Mouse (Mus musculus): ENCODE data around the gene Ltb. TPM values are rescaled to one million over a fixed set of nuclear protein-coding genes. Genes with fewer than 3 reads are reported as not detected.

The Ltb gene
- polyA plus RNA-seq, 1 experiment from 2014 or later, result 1.0 TPM

DNA sequence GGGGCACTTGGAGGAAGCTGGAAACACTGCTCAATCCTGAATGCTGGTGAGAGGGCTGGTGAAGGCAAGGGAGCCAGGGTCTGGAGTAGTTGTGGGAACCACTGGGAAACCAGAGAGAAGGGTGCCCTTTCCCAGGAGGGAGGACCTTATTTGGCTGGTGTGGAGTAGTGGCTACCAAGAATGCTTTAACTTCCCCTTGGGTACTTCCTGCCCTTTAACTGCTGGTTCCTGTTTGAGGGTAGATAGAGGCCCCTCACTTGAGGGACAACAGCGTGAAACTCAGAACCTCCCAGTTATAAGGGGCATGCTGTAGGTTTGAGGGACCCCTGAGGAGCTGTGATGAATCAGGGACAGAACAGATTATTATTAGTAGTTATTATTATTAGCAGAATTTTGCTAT lies 5.1 kb upstream of the Ltb start:
- Histone ChIP-seq H3K4me3 (replicated peaks; ENCODE audit: low read depth, low read length) (no peak overlapping the region), H3K36me3 (ENCODE audit: insufficient read depth, low read length) (no peaks in the 10 kb centered on the region), H3K27ac (no peak overlapping the region), H3K27me3 (ENCODE audit: insufficient read depth, low read length) (no peaks in the 10 kb centered on the region), H3K9ac (ENCODE audit: low read depth, low read length) (no peak overlapping the region), H3K9me3 (replicated peaks; ENCODE audit: low read length) (no peaks in the 10 kb centered on the region), H3K4me2 (ENCODE audit: low read length) (no peak overlapping the region), H3K4me1 (replicated peaks; ENCODE audit: insufficient read depth, low read length) (no peaks in the 10 kb centered on the region)
- ATAC-seq (replicated peaks; ENCODE audit: low FRiP score, low read depth) (no peak), DNase-seq (ENCODE audit: low spot score) (no peak)
- TF ChIP-seq CTCF (IDR thresholded peaks at IDR 0.05; ENCODE audit: low read depth), result no peak
- 40% methylated on average over 1 of the region's 1 CpGs for WGBS

DNA sequence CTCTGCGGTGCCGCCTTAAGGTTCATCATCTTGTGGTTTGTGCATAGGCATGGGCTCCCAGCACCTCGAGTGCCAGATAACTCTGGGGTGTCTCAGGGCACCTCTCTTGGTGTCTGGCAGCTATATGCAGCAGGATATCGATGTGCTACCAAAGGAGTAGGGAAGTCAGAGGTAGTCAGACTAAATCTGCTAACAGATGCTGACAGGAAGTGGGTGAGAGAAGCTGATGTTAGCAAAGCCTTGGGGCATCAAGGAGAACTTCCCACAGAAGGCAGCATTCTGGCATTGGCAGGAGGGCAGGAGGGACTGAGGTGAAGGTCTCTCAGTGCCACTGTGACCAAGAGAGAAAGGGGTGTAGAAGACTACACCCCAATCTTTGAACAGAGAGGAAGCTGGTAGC lies 4.1 kb upstream of the Ltb start:
- DNase-seq (ENCODE audit: low spot score) (no peak), ATAC-seq (replicated peaks; ENCODE audit: low FRiP score, low read depth) (no peak)
- Histone ChIP-seq H3K36me3 (ENCODE audit: insufficient read depth, low read length) (no peaks in the 10 kb centered on the region), H3K27me3 (ENCODE audit: insufficient read depth, low read length) (peaks cover 5% of the 10 kb centered on the region; the same call in 1 of the 2 replicates), H3K4me3 (replicated peaks; ENCODE audit: low read depth, low read length) (no peak overlapping the region), H3K9ac (ENCODE audit: low read depth, low read length) (no peak overlapping the region), H3K4me1 (replicated peaks; ENCODE audit: insufficient read depth, low read length) (no peaks in the 10 kb centered on the region; the same call in 1 of the 2 replicates), H3K9me3 (replicated peaks; ENCODE audit: low read length) (no peaks in the 10 kb centered on the region), H3K27ac (no peak overlapping the region), H3K4me2 (ENCODE audit: low read length) (no peak overlapping the region)
- no peak for TF ChIP-seq CTCF (IDR thresholded peaks at IDR 0.05; ENCODE audit: low read depth)
- 77% methylated on average over 4 of the region's 4 CpGs for WGBS

- TF ChIP-seq CTCF (IDR thresholded peaks at IDR 0.05; ENCODE audit: low read depth), result 0 out of 2 replicates have a peak, but pooled peaks have one; percentile 10
- peaks cover 3% of the 10 kb centered on the region; the same call in 1 of the 2 replicates for H3K4me1 ChIP-seq (replicated peaks; ENCODE audit: insufficient read depth, low read length)
- WGBS, result 64% methylated on average over 2 of the region's 2 CpGs
- H3K4me3 ChIP-seq (replicated peaks; ENCODE audit: low read depth, low read length), result no peak overlapping the region
- H3K9me3 ChIP-seq (replicated peaks; ENCODE audit: low read length), result no peaks in the 10 kb centered on the region
- no peak for DNase-seq (ENCODE audit: low spot score)
- H3K9ac ChIP-seq (ENCODE audit: low read depth, low read length), result no peak overlapping the region
- ATAC-seq (replicated peaks; ENCODE audit: low FRiP score, low read depth), result no peak
- H3K4me2 ChIP-seq (ENCODE audit: low read length), result no peak overlapping the region
- no peak overlapping the region for H3K27ac ChIP-seq
- H3K36me3 ChIP-seq (ENCODE audit: insufficient read depth, low read length), result no peaks in the 10 kb centered on the region
- peaks cover 7% of the 10 kb centered on the region; the same call in 1 of the 2 replicates for H3K27me3 ChIP-seq (ENCODE audit: insufficient read depth, low read length)
Observed at GRCm38 (mm10) chr17:35191723-35192122, 2.5 kb upstream of the Ltb start.

- no peak for TF ChIP-seq CTCF (IDR thresholded peaks at IDR 0.05; ENCODE audit: low read depth)
- H3K9ac ChIP-seq (ENCODE audit: low read depth, low read length), result no peak overlapping the region
- no peak overlapping the region for H3K4me3 ChIP-seq (replicated peaks; ENCODE audit: low read depth, low read length)
- 80% methylated on average over 5 of the region's 5 CpGs for WGBS
- no peaks in the 10 kb centered on the region for H3K9me3 ChIP-seq (replicated peaks; ENCODE audit: low read length)
- ATAC-seq (replicated peaks; ENCODE audit: low FRiP score, low read depth) (no peak), DNase-seq (ENCODE audit: low spot score) (no peak)
- no peaks in the 10 kb centered on the region for H3K36me3 ChIP-seq (ENCODE audit: insufficient read depth, low read length)
- peaks cover 7% of the 10 kb centered on the region; the same call in 1 of the 2 replicates for H3K27me3 ChIP-seq (ENCODE audit: insufficient read depth, low read length)
- H3K27ac ChIP-seq, result no peak overlapping the region
- H3K4me2 ChIP-seq (ENCODE audit: low read length), result no peak overlapping the region
- peaks cover 3% of the 10 kb centered on the region; the same call in 1 of the 2 replicates for H3K4me1 ChIP-seq (replicated peaks; ENCODE audit: insufficient read depth, low read length)
Observed at GRCm38 (mm10) chr17:35192924-35193323, 1.3 kb upstream of the Ltb start.

GRCm38 (mm10) chr17:35194844-35195630 lies 798 bp downstream of the Ltb start:
- H3K27ac ChIP-seq, result no peak overlapping the region
- H3K27me3 ChIP-seq (ENCODE audit: insufficient read depth, low read length), result peaks cover 7% of the 10 kb centered on the region; the same call in 1 of the 2 replicates
- ATAC-seq (replicated peaks; ENCODE audit: low FRiP score, low read depth) (no peak), DNase-seq (ENCODE audit: low spot score) (no peak)
- H3K4me3 ChIP-seq (replicated peaks; ENCODE audit: low read depth, low read length), result peak overlapping the region; percentile 43
- 38% methylated on average over 19 of the region's 19 CpGs for WGBS
- no peaks in the 10 kb centered on the region for H3K9me3 ChIP-seq (replicated peaks; ENCODE audit: low read length)
- peaks cover 3% of the 10 kb centered on the region; the same call in 1 of the 2 replicates for H3K4me1 ChIP-seq (replicated peaks; ENCODE audit: insufficient read depth, low read length)
- H3K9ac ChIP-seq (ENCODE audit: low read depth, low read length), result 0 out of 2 replicates have a peak overlapping the region, but pooled peaks have one; percentile 10
- no peak for TF ChIP-seq CTCF (IDR thresholded peaks at IDR 0.05; ENCODE audit: low read depth)
- no peaks in the 10 kb centered on the region for H3K36me3 ChIP-seq (ENCODE audit: insufficient read depth, low read length)
- H3K4me2 ChIP-seq (ENCODE audit: low read length), result peak overlapping the region; percentile 91

DNA sequence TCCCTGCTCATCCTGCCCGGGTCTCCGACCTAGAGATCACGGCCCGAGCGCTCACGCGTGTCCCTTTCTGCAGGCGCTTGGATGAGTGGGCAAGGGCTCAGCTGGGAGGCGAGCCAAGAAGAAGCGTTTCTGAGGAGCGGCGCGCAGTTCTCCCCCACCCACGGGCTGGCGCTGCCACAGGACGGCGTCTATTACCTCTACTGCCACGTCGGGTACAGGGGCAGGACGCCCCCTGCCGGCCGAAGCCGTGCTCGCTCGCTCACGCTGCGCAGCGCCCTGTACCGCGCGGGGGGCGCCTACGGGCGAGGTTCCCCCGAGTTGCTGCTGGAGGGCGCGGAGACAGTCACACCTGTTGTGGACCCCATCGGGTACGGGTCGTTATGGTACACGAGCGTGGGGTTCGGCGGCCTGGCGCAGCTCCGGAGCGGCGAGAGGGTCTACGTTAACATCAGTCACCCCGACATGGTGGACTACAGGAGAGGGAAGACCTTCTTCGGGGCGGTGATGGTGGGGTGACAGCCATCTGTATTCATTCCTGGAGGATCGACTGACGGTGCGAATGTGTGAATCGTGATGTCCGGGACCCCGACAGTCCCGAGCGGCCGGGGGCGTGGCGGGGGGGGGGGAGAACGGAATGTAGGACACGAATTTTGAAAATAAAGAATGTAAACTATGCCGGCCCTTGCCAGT lies 1.5 kb downstream of the Ltb start:
- H3K27me3 ChIP-seq (ENCODE audit: insufficient read depth, low read length), result peaks cover 7% of the 10 kb centered on the region; the same call in 1 of the 2 replicates

More for the DNA sequence above, 1.5 kb downstream of the Ltb start:
- H3K9me3 ChIP-seq (replicated peaks; ENCODE audit: low read length), result no peaks in the 10 kb centered on the region
- TF ChIP-seq CTCF (IDR thresholded peaks at IDR 0.05; ENCODE audit: low read depth), result peak; percentile 87
- H3K4me1 ChIP-seq (replicated peaks; ENCODE audit: insufficient read depth, low read length), result peaks cover 3% of the 10 kb centered on the region; the same call in 1 of the 2 replicates
- H3K27ac ChIP-seq, result no peak overlapping the region
- DNase-seq (ENCODE audit: low spot score) (peak; percentile 77), ATAC-seq (replicated peaks; ENCODE audit: low FRiP score, low read depth) (peak; percentile 74)
- H3K4me2 ChIP-seq (ENCODE audit: low read length), result peak overlapping the region; percentile 91
- H3K9ac ChIP-seq (ENCODE audit: low read depth, low read length), result peak overlapping the region; percentile 56
- peak overlapping the region; percentile 43 for H3K4me3 ChIP-seq (replicated peaks; ENCODE audit: low read depth, low read length)
- WGBS, result 1% methylated on average over 66 of the region's 66 CpGs
- no peaks in the 10 kb centered on the region for H3K36me3 ChIP-seq (ENCODE audit: insufficient read depth, low read length)

All from kidney, postnatal 0 days (tissue).